Mouse (Mus musculus) small intestine, adult 2 months (tissue): Measurements from ENCODE around the gene Myct1.

Experiments
- CTCF ChIP-seq: fragments of 200-500 bp; IDR thresholded peaks from 2 replicates; pipeline ENCODE4 v1.5.1; 2012; ENCODE audit warnings: low read depth, mild to moderate bottlenecking, control low read depth, inconsistent platforms, low read length, moderate library complexity, mixed read lengths; ENCODE audit not compliant: insufficient replicate concordance, insufficient read length; ENCODE audit errors: extremely low read depth
- POLR2A ChIP-seq: fragments of 200-500 bp; IDR thresholded peaks from 2 replicates; pipeline ENCODE4 v1.6.1; 2012; ENCODE audit warnings: low read depth, mild to moderate bottlenecking, control low read depth, inconsistent platforms, low read length, moderate library complexity

GRCm38 (mm10) chr10:5550168-5551021, 43.2 kb upstream of the Myct1 start:
- no peak for TF ChIP-seq CTCF
- no peak for TF ChIP-seq POLR2A
